Mouse (Mus musculus) gonadal fat pad, adult 2 months (tissue): Measurements from ENCODE around the gene Map3k12. TPM values are rescaled to one million over a fixed set of nuclear protein-coding genes. Genes with fewer than 3 reads are reported as not detected.
A peak's percentile ranks its signal among the peaks of the same experiment; 100 is the strongest.

Source experiments
- DNase-seq: peaks from one replicate; pipeline ENCODE4 v3.0.0-alpha.2; 2012; ENCODE audit warnings: low read depth
- polyA plus RNA-seq: library from polyadenylated mRNA; depleted of rRNA; stranded (reverse); fragments of >200 nt; gene quantifications from 2 replicates; pipeline ENCODE4 v1.2.3, GENCODE M21; 2012; rRNA removed

The Map3k12 gene
- polyA plus RNA-seq, 1 experiment, result 15.0 TPM

DNA sequence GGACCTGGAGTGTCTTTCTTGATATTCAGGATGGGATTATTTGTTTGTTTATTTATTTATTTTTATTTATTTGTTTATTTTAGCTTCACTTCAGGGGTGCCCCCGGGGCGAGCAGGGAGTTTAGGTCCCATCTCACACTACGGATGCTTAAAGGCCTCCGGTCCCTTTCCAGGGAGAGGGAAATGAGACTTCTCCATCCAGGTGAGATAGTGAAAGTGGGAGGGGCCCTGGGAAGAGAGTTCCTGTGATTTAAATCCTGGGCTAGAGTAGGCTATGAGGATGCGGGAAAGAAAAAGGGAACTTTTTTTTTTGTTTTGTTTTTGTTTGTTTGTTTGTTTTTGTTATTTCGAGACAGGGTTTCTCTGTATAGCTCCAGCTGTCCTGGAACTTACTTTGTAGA lies 57.5 kb downstream of the Map3k12 start:
- no peak for DNase-seq

DNA sequence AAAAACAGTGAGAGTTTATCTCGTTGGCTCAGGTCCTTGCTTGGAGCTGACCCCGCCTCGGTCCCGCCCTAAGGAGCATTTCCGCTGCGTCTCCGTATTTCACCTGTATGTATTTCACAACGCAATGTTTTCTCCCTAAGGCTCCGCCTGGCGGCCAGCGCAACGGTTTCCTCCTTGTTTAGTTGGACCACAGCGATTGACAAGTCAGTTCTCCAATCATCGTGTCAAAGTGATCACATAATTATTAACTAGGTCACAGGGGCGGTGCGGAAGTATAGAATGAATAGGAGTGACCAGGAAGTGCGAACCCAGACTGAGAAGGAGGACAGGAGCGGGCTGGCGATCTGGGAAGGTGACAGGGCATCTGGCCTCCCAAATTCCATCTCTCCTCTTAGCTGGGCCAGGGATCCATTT lies 58.0 kb downstream of the Map3k12 start, which contains the start of gene Prr13:
Prr13 (plus strand) TSS at position 125 of the 414 bp plus-strand sequence.
- DNase-seq, result peak; percentile 97

DNA sequence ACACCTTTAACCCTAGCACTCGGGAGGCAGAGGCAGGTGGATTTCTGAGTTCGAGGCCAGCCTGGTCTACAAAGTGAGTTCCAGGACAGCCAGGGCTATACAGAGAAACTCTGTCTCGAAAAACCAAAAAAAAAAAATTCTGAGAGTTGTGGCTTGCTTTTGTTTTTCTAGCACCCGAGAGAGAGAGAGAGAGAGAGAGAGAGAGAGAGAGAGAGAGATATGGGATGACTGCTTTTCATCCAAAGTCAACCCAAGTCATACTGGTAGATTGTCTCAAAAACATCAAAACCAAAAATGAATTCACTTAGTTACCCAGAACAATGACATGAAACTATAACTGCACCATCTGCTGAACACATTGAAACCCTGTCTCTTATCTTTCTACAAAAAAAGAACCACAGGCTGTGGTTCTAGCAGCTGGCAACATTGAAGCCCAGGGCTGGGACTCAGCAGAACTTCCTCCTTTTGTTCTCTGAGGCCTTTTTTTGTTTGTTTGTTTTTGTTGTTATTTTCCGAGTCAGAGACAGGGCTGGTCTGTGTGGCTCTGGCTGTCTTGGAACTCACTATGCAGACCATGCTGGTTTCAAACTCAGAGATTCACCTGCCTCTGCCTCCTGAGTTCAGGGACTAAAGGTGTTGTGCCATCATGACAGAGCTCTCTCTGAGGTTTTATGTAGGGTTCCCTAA lies 58.7 kb downstream of the Map3k12 start:
- DNase-seq, result no peak

DNA sequence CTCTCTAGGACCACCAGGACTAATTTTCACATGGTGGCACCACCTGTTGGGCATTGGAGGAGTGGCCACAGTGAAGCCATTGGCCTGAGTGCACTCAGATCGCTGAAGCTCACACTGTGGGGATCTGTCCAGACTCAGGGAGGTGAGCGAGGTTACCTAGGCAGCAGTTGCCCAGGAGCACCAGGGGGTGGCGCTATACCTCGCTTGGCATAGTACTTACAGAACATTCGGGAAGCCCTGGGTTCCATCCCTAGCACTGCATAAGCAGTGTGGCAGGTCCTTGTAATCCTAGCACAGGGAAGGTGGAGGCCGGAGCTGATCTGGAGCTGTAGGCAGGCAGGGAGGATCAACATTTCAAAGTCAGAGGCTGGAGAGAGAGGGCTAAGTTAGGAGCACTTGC lies 60.9 kb downstream of the Map3k12 start:
- no peak for DNase-seq

DNA sequence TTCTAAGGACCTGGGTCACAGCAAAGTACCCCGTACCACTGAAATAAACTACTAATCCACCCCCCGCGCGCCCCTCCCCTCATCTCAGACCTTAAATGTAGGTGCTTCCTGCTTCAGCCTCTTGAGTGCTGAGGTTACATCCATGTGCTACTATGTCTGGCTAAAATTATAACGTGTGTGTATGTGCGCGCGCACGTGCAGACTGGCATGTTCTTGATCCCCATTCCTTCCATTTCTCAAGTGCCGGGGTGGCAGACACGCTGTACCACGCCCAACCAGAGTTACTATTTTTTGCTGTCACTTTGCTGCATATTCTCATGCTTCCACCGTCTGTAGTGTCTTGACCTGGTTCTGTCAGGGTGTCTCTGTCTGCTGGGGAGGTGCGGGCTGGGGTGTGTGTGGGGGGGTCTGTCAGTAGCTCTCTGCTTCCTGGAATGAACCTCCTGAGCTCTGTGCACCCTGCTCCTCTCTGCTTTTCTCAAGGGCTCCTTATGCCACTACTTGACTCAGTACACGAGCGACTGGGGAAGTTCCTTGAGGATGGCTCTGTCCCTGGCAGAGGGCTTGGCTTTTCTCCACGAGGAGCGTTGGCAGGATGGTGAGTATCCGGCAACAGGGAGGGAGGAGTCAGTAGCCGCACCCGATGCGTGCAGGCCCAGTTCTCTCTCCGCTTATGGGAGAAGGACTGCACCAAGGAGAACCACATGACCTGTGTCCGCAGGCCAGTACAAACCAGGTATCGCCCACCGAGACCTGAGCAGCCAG lies 65.0 kb downstream of the Map3k12 start:
- no peak for DNase-seq

DNA sequence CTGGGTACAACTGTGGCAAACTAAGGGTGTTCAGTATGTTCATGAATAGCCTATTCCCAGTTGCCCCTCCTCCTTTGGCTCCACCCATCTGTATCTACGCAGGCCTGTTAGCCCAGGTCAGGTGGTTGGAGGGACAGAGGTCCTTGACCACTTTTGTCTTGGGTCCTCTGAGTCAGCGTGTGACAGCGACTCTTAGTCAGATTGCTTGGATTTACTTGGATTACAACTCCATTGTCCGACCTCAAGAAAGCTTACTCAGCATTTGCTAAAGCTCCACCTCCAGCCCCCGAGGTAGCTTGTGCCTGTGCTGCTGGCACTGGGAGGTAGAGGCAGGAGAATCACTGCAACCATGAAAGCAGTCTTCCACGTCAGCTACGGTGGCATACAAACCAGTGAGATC lies 65.9 kb downstream of the Map3k12 start:
- DNase-seq, result no peak

DNA sequence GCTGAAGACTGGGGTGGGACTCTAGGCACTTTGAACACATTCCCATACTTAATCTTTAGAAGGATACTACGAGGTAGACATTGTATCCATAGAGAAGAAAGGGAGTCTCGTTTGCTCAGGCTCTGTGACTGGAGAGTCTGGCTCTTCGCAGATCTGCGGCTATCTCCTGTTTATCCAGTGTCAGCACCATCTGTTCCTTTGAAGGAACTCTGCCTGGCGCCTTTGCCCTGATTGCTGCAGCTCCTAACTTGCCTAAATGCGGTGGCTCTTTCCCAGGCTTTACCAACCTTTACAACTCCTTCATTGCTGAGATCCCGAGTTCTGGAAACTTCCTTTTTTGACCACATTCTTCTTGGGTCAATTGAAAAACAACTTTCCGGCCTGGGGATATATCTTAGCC lies 67.5 kb downstream of the Map3k12 start:
- no peak for DNase-seq

Other genes starting within 250 kb of the Map3k12 start
- 0.25 and 0.27 TPM in 2 replicates for gene Gm9918, start 246.5 kb downstream of the Map3k12 start, polyA plus RNA-seq
- gene Mfsd5, start 237.6 kb downstream of the Map3k12 start, polyA plus RNA-seq, result 66.9 and 89.6 TPM in 2 replicates
- gene Espl1, start 220.8 kb downstream of the Map3k12 start, polyA plus RNA-seq, result 2.9 and 7.1 TPM in 2 replicates
- 179 and 237 TPM in 2 replicates for gene Pfdn5, start 190.9 kb downstream of the Map3k12 start, polyA plus RNA-seq
- 52.7 and 56.4 TPM in 2 replicates for gene Myg1, start 185.4 kb downstream of the Map3k12 start, polyA plus RNA-seq
- 21.5 and 27.0 TPM in 2 replicates for gene Aaas, start 166.3 kb downstream of the Map3k12 start, polyA plus RNA-seq
- gene Sp7, start 149.9 kb downstream of the Map3k12 start, polyA plus RNA-seq, result 0.12 and 0.18 TPM in 2 replicates
- gene Sp1, start 110.9 kb downstream of the Map3k12 start, polyA plus RNA-seq, result 17.5 and 19.9 TPM in 2 replicates
- gene Amhr2, start 71.7 kb downstream of the Map3k12 start, polyA plus RNA-seq, result 5.5 and 7.0 TPM in 2 replicates
- 121 and 141 TPM in 2 replicates for gene Prr13, start 58.0 kb downstream of the Map3k12 start, polyA plus RNA-seq
- 357 and 485 TPM in 2 replicates for gene Pcbp2, start 46.5 kb downstream of the Map3k12 start, polyA plus RNA-seq
- not detected in 2 replicates for gene Gm10337, start 13.3 kb downstream of the Map3k12 start, polyA plus RNA-seq
- 49.3 and 66.4 TPM in 2 replicates for gene Tarbp2, start 1.1 kb upstream of the Map3k12 start, polyA plus RNA-seq
- 4.8 and 5.8 TPM in 2 replicates for gene Npff, start 7.9 kb upstream of the Map3k12 start, polyA plus RNA-seq
- not detected in 2 replicates for gene Gm28047, start 108.0 kb upstream of the Map3k12 start, polyA plus RNA-seq
- 70.4 and 84.8 TPM in 2 replicates for gene Atf7, start 108.4 kb upstream of the Map3k12 start, polyA plus RNA-seq
- 213 and 316 TPM in 2 replicates for gene Atp5g2, start 155.3 kb upstream of the Map3k12 start, polyA plus RNA-seq
- gene Calcoco1, start 205.1 kb upstream of the Map3k12 start, polyA plus RNA-seq, result 63.1 and 63.9 TPM in 2 replicates